Mouse (Mus musculus): Measurements from ENCODE around the gene Uimc1. TPM values are rescaled to one million over a fixed set of nuclear protein-coding genes. Genes with fewer than 3 reads are reported as not detected.

Gene Uimc1
- polyA plus RNA-seq, 1 experiment = 12.3 TPM

DNA sequence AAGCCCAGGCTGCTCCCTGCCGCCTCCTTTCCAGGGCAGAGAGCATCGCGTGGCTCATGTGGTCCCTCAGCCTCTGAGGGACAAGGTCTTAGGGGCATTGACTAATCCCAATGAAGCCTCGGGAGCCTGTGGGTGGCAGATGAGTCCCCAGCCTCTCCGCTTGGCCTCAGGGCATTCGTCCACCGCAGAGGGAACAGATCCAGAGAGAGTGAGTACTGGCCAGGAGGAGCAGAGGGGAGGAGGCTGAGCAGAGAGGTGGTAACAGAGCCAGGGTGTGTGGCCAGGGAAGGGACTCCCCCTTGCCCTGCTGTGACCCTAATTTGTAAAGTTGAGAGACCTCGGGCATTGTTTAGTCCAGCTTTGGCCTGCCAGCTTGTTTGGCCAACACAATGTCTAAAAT, 121.3 kb downstream of the Uimc1 start:
- H3K4me2 ChIP-seq (ENCODE audit: low read depth) = no peak overlapping the region
- H3K27me3 ChIP-seq (ENCODE audit: control insufficient read depth, insufficient read depth, insufficient read length) = peaks cover 65% of the 10 kb centered on the region
- no peak overlapping the region for H3K4me3 ChIP-seq
- TF ChIP-seq REST (IDR thresholded peaks at IDR 0.05; ENCODE audit: insufficient read depth, insufficient read length) = no peak
- TF ChIP-seq MYOG (IDR thresholded peaks at IDR 0.05; ENCODE audit: control insufficient read depth in 1 of 3, insufficient read depth in 1 of 3, insufficient read length in 2 of 3, low read depth in 2 of 3) = no peak
- TF ChIP-seq POLR2A (IDR thresholded peaks at IDR 0.05; ENCODE audit: insufficient read length, low read depth) = no peak
- TF ChIP-seq E2F4 (IDR thresholded peaks at IDR 0.05; ENCODE audit: insufficient read depth) = no peak
- no peak for TF ChIP-seq TCF3 (IDR thresholded peaks at IDR 0.05; ENCODE audit: insufficient read length, low read depth)
- TF ChIP-seq MYOD1 (IDR thresholded peaks at IDR 0.05; ENCODE audit: control insufficient read depth in 1 of 3, insufficient read length in 2 of 3, low read depth in 2 of 3) = no peak
- no peak for TF ChIP-seq POLR2AphosphoS2 (IDR thresholded peaks at IDR 0.05; ENCODE audit: insufficient read length, low read depth)
- no peak for TF ChIP-seq CEBPB (IDR thresholded peaks at IDR 0.05; ENCODE audit: insufficient read depth, poor library complexity, severe bottlenecking)
- no peak for TF ChIP-seq SRF (IDR thresholded peaks at IDR 0.05; ENCODE audit: control insufficient read depth, insufficient read length, low read depth)
- H3K36me3 ChIP-seq (ENCODE audit: control insufficient read depth, insufficient read depth) = no peaks in the 10 kb centered on the region
- H3K79me2 ChIP-seq (ENCODE audit: control insufficient read depth, insufficient read depth) = no peaks in the 10 kb centered on the region
- no peak overlapping the region for H3ac ChIP-seq (ENCODE audit: control insufficient read depth, insufficient read length)

Other genes starting within 250 kb of the Uimc1 start
- gene Unc5a, start 150.9 kb downstream of the Uimc1 start, polyA plus RNA-seq (2012; fragmentation: generic; extraction: Trizol) = 0.05 TPM
- gene Hk3, start 78.9 kb downstream of the Uimc1 start, polyA plus RNA-seq (2012; fragmentation: generic; extraction: Trizol) = not detected
- 64.0 TPM for gene Zfp346, start 5.0 kb upstream of the Uimc1 start, polyA plus RNA-seq (2012; fragmentation: generic; extraction: Trizol)
- not detected for gene Gm17617, start 33.2 kb upstream of the Uimc1 start, polyA plus RNA-seq (2012; fragmentation: generic; extraction: Trizol)
- gene Fgfr4, start 52.3 kb upstream of the Uimc1 start, polyA plus RNA-seq (2012; fragmentation: generic; extraction: Trizol) = 6.6 TPM
- gene Nsd1, start 109.5 kb upstream of the Uimc1 start, polyA plus RNA-seq (2012; fragmentation: generic; extraction: Trizol) = 10.2 TPM
- 365 TPM for gene Prelid1, start 220.2 kb upstream of the Uimc1 start, polyA plus RNA-seq (2012; fragmentation: generic; extraction: Trizol)
- 59.8 TPM for gene Rab24, start 221.6 kb upstream of the Uimc1 start, polyA plus RNA-seq (2012; fragmentation: generic; extraction: Trizol)
- 17.0 TPM for gene Mxd3, start 229.5 kb upstream of the Uimc1 start, polyA plus RNA-seq (2012; fragmentation: generic; extraction: Trizol)